Mouse (Mus musculus) gastrocnemius, adult 8-10 months (tissue): ENCODE data around the gene Sufu. TPM values are rescaled to one million over a fixed set of nuclear protein-coding genes. Genes with fewer than 3 reads are reported as not detected.
A peak's percentile ranks its signal among the peaks of the same experiment; 100 is the strongest.

Experiments used
- DNase-seq, 2 experiments: peaks; one replicate each; pipeline ENCODE4 v3.0.0; 2022; ENCODE audit warnings: low spot score in 2 of 2
- total RNA-seq, 4 experiments: library from RNA; stranded (reverse); gene quantifications; 2 replicates each; pipeline ENCODE4 v1.2.4; 2022

The Sufu gene
- total RNA-seq, 4 experiments from 2014 or later, result 4.5 to 5.7 (median 5.3) TPM

- no peak for DNase-seq
Observed at GRCm38 (mm10) chr19:46490634-46491033, 93.9 kb downstream of the Sufu start.

GRCm38 (mm10) chr19:46495136-46495535 lies 98.4 kb downstream of the Sufu start:
- no peak for DNase-seq

GRCm38 (mm10) chr19:46497230-46497629 lies 100.5 kb downstream of the Sufu start:
- no peak for DNase-seq

GRCm38 (mm10) chr19:46499539-46499835 lies 102.8 kb downstream of the Sufu start:
- no peak for DNase-seq

- DNase-seq, result peak; percentile 95 to 97
Observed at GRCm38 (mm10) chr19:46499836-46500580, 103.3 kb downstream of the Sufu start.

- peak; percentile 46 to 65 for DNase-seq
Observed at GRCm38 (mm10) chr19:46500581-46501341, 104.1 kb downstream of the Sufu start.

- DNase-seq, result peak; percentile 74 to 83
Observed at GRCm38 (mm10) chr19:46501401-46502068, 104.8 kb downstream of the Sufu start, which contains the start of gene Trim8. Trim8 (plus strand) TSS chr19:46501702.

- DNase-seq, result peak; percentile 75 to 83
Observed at GRCm38 (mm10) chr19:46502069-46502455, 105.4 kb downstream of the Sufu start.

GRCm38 (mm10) chr19:46502471-46503166 lies 105.9 kb downstream of the Sufu start:
- peak; percentile 59 to 79 for DNase-seq

- DNase-seq, result peak; percentile 55 to 65
Observed at GRCm38 (mm10) chr19:46503351-46504084, 106.8 kb downstream of the Sufu start.

- DNase-seq, result peak in 1 of 2 experiments; percentile 33
Observed at GRCm38 (mm10) chr19:46504085-46504552, 107.4 kb downstream of the Sufu start.

- DNase-seq, result no peak
Observed at GRCm38 (mm10) chr19:46504822-46505417, 108.2 kb downstream of the Sufu start.

GRCm38 (mm10) chr19:46505646-46506371 lies 109.1 kb downstream of the Sufu start:
- no peak for DNase-seq

GRCm38 (mm10) chr19:46506372-46506717 lies 109.6 kb downstream of the Sufu start:
- no peak for DNase-seq

GRCm38 (mm10) chr19:46507181-46507581 lies 110.5 kb downstream of the Sufu start:
- DNase-seq, result no peak

GRCm38 (mm10) chr19:46507806-46508205 lies 111.1 kb downstream of the Sufu start:
- no peak for DNase-seq

GRCm38 (mm10) chr19:46508738-46509137 lies 112.0 kb downstream of the Sufu start:
- no peak for DNase-seq

- no peak for DNase-seq
Observed at GRCm38 (mm10) chr19:46509202-46509601, 112.5 kb downstream of the Sufu start.

GRCm38 (mm10) chr19:46509736-46510135 lies 113.0 kb downstream of the Sufu start:
- DNase-seq, result no peak

- DNase-seq, result no peak
Observed at GRCm38 (mm10) chr19:46510401-46510800, 113.7 kb downstream of the Sufu start.
